Mouse (Mus musculus): ENCODE data around the gene Mknk2. TPM values are rescaled to one million over a fixed set of nuclear protein-coding genes. Genes with fewer than 3 reads are reported as not detected.

The Mknk2 gene
- 181 and 193 TPM in 2 replicates for total RNA-seq (2023)

GRCm38 (mm10) chr10:80677942-80678436 lies at the start of gene Mknk2:
Gene Mknk2, minus strand, starts transcription at chr10:80678112.

GRCm38 (mm10) chr10:80701721-80702535 lies 24.0 kb upstream of the Mknk2 start, which contains the start of the genes Mob3a and Izumo4:
Gene Mob3a, minus strand, starts transcription at chr10:80701977.
Gene Izumo4, plus strand, starts transcription at chr10:80702184.

GRCm38 (mm10) chr10:80656863-80657623 lies 20.9 kb downstream of the Mknk2 start, which contains the start of gene Btbd2:
Gene Btbd2, minus strand, starts transcription at chr10:80657071.

GRCm38 (mm10) chr10:80622661-80623456 lies 55.1 kb downstream of the Mknk2 start, which contains the start of gene Csnk1g2:
Gene Csnk1g2, plus strand, starts transcription at chr10:80622838.

Other genes with a start within 250 kb of the Mknk2 start
- gene Tcf3, start 244.5 kb downstream of the Mknk2 start, total RNA-seq (2023), result 40.0 and 42.1 TPM in 2 replicates
- gene Onecut3, start 183.3 kb downstream of the Mknk2 start, total RNA-seq (2023), result not detected in 2 replicates
- gene Atp8b3, start 139.0 kb downstream of the Mknk2 start, total RNA-seq (2023), result not detected in 2 replicates
- 87.8 and 112 TPM in 2 replicates for gene Rexo1, start 116.6 kb downstream of the Mknk2 start, total RNA-seq (2023)
- 5.7 and 7.0 TPM in 2 replicates for gene Klf16, start 100.8 kb downstream of the Mknk2 start, total RNA-seq (2023)
- gene Abhd17a, start 87.8 kb downstream of the Mknk2 start, total RNA-seq (2023), result 34.9 and 41.1 TPM in 2 replicates
- 6.9 and 8.2 TPM in 2 replicates for gene Scamp4, start 75.2 kb downstream of the Mknk2 start, total RNA-seq (2023)
- gene Adat3, start 75.2 kb downstream of the Mknk2 start, total RNA-seq (2023), result 0.98 and 2.0 TPM in 2 replicates
- gene Gm49322, start 72.1 kb downstream of the Mknk2 start, total RNA-seq (2023), result 0.77 and 0.98 TPM in 2 replicates
- 101 and 129 TPM in 2 replicates for gene Csnk1g2, start 55.3 kb downstream of the Mknk2 start, total RNA-seq (2023)
- 12.4 and 15.2 TPM in 2 replicates for gene Btbd2, start 21.0 kb downstream of the Mknk2 start, total RNA-seq (2023)
- gene Mob3a, start 23.9 kb upstream of the Mknk2 start, total RNA-seq (2023), result 140 and 155 TPM in 2 replicates
- 8.4 and 14.1 TPM in 2 replicates for gene Izumo4, start 24.1 kb upstream of the Mknk2 start, total RNA-seq (2023)
- gene Ap3d1, start 64.2 kb upstream of the Mknk2 start, total RNA-seq (2023), result 99.7 and 123 TPM in 2 replicates
- gene Dot1l, start 77.1 kb upstream of the Mknk2 start, total RNA-seq (2023), result 21.3 and 32.2 TPM in 2 replicates
- 39.7 and 47.3 TPM in 2 replicates for gene Sf3a2, start 120.1 kb upstream of the Mknk2 start, total RNA-seq (2023)
- 62.9 and 84.6 TPM in 2 replicates for gene Plekhj1, start 120.5 kb upstream of the Mknk2 start, total RNA-seq (2023)
- 0.77 and 1.2 TPM in 2 replicates for gene Amh, start 127.1 kb upstream of the Mknk2 start, total RNA-seq (2023)
- not detected in 2 replicates for gene Jsrp1, start 135.4 kb upstream of the Mknk2 start, total RNA-seq (2023)
- 506 and 673 TPM in 2 replicates for gene Oaz1, start 148.5 kb upstream of the Mknk2 start, total RNA-seq (2023)
- not detected in 2 replicates for gene Lingo3, start 165.9 kb upstream of the Mknk2 start, total RNA-seq (2023)
- 10.1 and 19.3 TPM in 2 replicates for gene Lsm7, start 177.1 kb upstream of the Mknk2 start, total RNA-seq (2023)
- gene Sppl2b, start 177.2 kb upstream of the Mknk2 start, total RNA-seq (2023), result 14.0 and 15.8 TPM in 2 replicates
- gene Tmprss9, start 193.7 kb upstream of the Mknk2 start, total RNA-seq (2023), result not detected in 2 replicates
- 35.2 and 38.8 TPM in 2 replicates for gene Timm13, start 222.9 kb upstream of the Mknk2 start, total RNA-seq (2023)
- gene Lmnb2, start 240.1 kb upstream of the Mknk2 start, total RNA-seq (2023), result 17.8 and 24.7 TPM in 2 replicates

Measured in neutrophil, adult 65 days (primary cell).